Mouse (Mus musculus) small intestine, adult 10 weeks (tissue): ENCODE results near the gene Ccr7. TPM values are rescaled to one million over a fixed set of nuclear protein-coding genes. Genes with fewer than 3 reads are reported as not detected.

ENCODE experiments used
- polyA plus RNA-seq: library from polyadenylated mRNA; stranded (reverse); fragments of 350-450 nt; fragmentation: Illumina TruSeq; extraction: RNeasy Lipid Tissue Mini Kit (QIAGEN cat#74804); gene quantifications from one replicate; pipeline ENCODE4 v1.2.3, GENCODE M21; 2014; ENCODE audit warnings: low replicate concordance

Ccr7 gene
- polyA plus RNA-seq = not detected

DNA sequence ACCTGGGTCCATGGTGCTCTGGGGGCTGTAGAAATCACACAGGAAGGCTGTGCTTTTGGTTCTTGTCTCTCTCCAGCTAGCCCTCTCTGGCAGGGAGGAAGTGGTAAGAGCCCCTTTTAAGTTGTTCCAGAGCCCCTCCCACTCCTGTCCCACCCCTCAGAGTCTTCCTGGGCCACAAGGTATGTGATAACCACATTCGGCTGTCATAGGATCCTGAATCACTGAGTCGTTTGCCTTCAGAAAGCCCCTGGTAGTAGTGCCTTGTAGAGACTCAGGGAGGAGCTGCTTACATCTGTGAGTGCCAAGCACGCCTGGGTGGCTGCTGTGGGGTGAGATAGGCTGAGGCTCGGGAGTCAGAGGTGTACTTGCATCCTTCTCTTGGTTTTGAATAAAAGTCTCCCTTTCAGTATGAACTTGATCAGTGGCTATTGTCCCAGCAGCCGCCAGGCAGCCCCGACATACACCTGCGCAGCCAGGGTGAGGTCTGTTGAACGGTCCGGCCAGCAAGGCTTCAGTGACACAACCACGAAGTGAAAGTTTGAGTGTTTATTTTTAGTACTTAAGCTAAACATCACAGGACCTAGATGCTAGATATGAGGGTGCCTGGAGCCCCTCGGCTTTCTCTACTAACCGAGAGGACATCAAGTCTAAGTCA lies at the start of gene Ccr7:
Gene Ccr7, minus strand, starts transcription at position 91 of the 655 bp plus-strand sequence.

Other genes starting within 250 kb of the Ccr7 start
- 3.2 TPM for gene Cdc6, start 247.3 kb downstream of the Ccr7 start, polyA plus RNA-seq
- 0.74 TPM for gene Rara, start 227.3 kb downstream of the Ccr7 start, polyA plus RNA-seq
- gene Gjd3, start 172.1 kb downstream of the Ccr7 start, polyA plus RNA-seq = not detected
- 70.6 TPM for gene Top2a, start 130.9 kb downstream of the Ccr7 start, polyA plus RNA-seq
- gene Igfbp4, start 113.8 kb downstream of the Ccr7 start, polyA plus RNA-seq = 10.5 TPM
- gene Tns4, start 65.8 kb downstream of the Ccr7 start, polyA plus RNA-seq = 3.4 TPM
- gene Smarce1, start 75.9 kb upstream of the Ccr7 start, polyA plus RNA-seq = 127 TPM
- 3.8 TPM for gene Krt222, start 89.0 kb upstream of the Ccr7 start, polyA plus RNA-seq
- not detected for gene Krt24, start 130.2 kb upstream of the Ccr7 start, polyA plus RNA-seq
- not detected for gene Krt25, start 167.9 kb upstream of the Ccr7 start, polyA plus RNA-seq
- gene Krt26, start 182.9 kb upstream of the Ccr7 start, polyA plus RNA-seq = not detected
- gene Krt27, start 196.0 kb upstream of the Ccr7 start, polyA plus RNA-seq = not detected
- not detected for gene Krt28, start 219.8 kb upstream of the Ccr7 start, polyA plus RNA-seq
- gene Krt10, start 234.3 kb upstream of the Ccr7 start, polyA plus RNA-seq = 11.2 TPM